Mouse (Mus musculus) CH12.LX (cell line): ENCODE data around the gene Rexo5. TPM values are rescaled to one million over a fixed set of nuclear protein-coding genes. Genes with fewer than 3 reads are reported as not detected.

Experiments used
- DNase-seq: peaks from one replicate; pipeline ENCODE4 v3.0.0-alpha.2; 2013; ENCODE audit errors: extremely low read depth
- H3K27ac ChIP-seq: 2 replicates; pipeline ENCODE4 v1.5.1; 2012; ENCODE audit warnings: low read depth, mild to moderate bottlenecking, control low read depth, moderate library complexity; ENCODE audit not compliant: insufficient read depth
- H3K27me3 ChIP-seq: replicated peaks from 2 replicates; pipeline ENCODE3; 2012; ENCODE audit warnings: inconsistent platforms
- H3K36me3 ChIP-seq, 2 experiments: replicated peaks in 1 of 2; 2 replicates each; pipeline versions ENCODE3 to v1.6.1; 2012; ENCODE audit warnings: inconsistent platforms in 1 of 2, low read length in 1 of 2, mild to moderate bottlenecking in 1 of 2, mixed read lengths in 1 of 2, moderate library complexity in 1 of 2; ENCODE audit not compliant: control insufficient read depth in 1 of 2, insufficient read depth in 1 of 2
- H3K4me1 ChIP-seq, 2 experiments: 2 replicates each; pipeline ENCODE4 v1.6.1; 2012; ENCODE audit warnings: inconsistent platforms in 1 of 2, moderate library complexity in 1 of 2; ENCODE audit not compliant: insufficient read depth in 2 of 2, control insufficient read depth in 1 of 2
- H3K4me2 ChIP-seq: 2 replicates; pipeline ENCODE4 v1.6.1; 2012; ENCODE audit warnings: low read depth, mild to moderate bottlenecking, control low read depth; ENCODE audit not compliant: poor library complexity, insufficient read depth, severe bottlenecking
- H3K4me3 ChIP-seq, 3 experiments: fragments of 150-350 bp in 1 of 3; sonication (generic) in 1 of 3; replicated peaks in 1 of 3; 2 replicates each; pipeline versions ENCODE3 to v1.5.1; 2011 to 2012; ENCODE audit warnings: low read depth in 2 of 3, low read length in 2 of 3, mild to moderate bottlenecking in 2 of 3, moderate library complexity in 2 of 3, control low read depth in 1 of 3, improper control_type of control experiment in 1 of 3, inconsistent platforms in 1 of 3, mixed read lengths in 1 of 3; ENCODE audit not compliant: poor library complexity in 1 of 3
- H3K79me2 ChIP-seq: replicated peaks from 2 replicates; pipeline ENCODE4 v1.6.1; 2012; ENCODE audit warnings: mild to moderate bottlenecking, moderate library complexity; ENCODE audit not compliant: control insufficient read depth, poor library complexity, insufficient read depth, severe bottlenecking; ENCODE audit errors: extremely low read depth
- H3K9ac ChIP-seq: 2 replicates; pipeline ENCODE4 v1.6.1; 2012; ENCODE audit warnings: low read depth, mild to moderate bottlenecking, control low read depth, moderate library complexity; ENCODE audit not compliant: insufficient read depth
- H3K9me3 ChIP-seq: replicated peaks from 2 replicates; pipeline ENCODE3; 2012; ENCODE audit warnings: low read length, inconsistent platforms, mixed read lengths
- CHD1 ChIP-seq: IDR thresholded peaks from 2 replicates; pipeline ENCODE4 v1.6.1; 2012; ENCODE audit warnings: low read depth, low read length, improper control_type of control experiment, inconsistent platforms
- EP300 ChIP-seq: IDR thresholded peaks from 2 replicates; pipeline ENCODE4 v1.6.1; 2011; ENCODE audit warnings: low read length, improper control_type of control experiment
- ETS1 ChIP-seq: conservative IDR thresholded peaks from 2 replicates; pipeline ENCODE4 v1.6.1; 2012; ENCODE audit warnings: low read depth, mild to moderate bottlenecking, inconsistent platforms, low read length, improper control_type of control experiment, moderate library complexity
- GABPA ChIP-seq: IDR thresholded peaks from 2 replicates; pipeline ENCODE4 v1.6.1; 2012; ENCODE audit warnings: low read depth, low read length, improper control_type of control experiment, inconsistent platforms; ENCODE audit not compliant: insufficient replicate concordance
- JUN ChIP-seq: IDR thresholded peaks from 2 replicates; pipeline ENCODE4 v1.6.1; 2011; ENCODE audit warnings: low read depth, mild to moderate bottlenecking, low read length, improper control_type of control experiment, moderate library complexity; ENCODE audit not compliant: insufficient read depth
- KAT2A ChIP-seq: IDR thresholded peaks from 2 replicates; pipeline ENCODE4 v1.6.1; 2012; ENCODE audit warnings: low read length, improper control_type of control experiment, inconsistent platforms; ENCODE audit not compliant: insufficient replicate concordance
- MAFK ChIP-seq: IDR thresholded peaks from 2 replicates; pipeline ENCODE4 v1.6.1; 2011; ENCODE audit warnings: low read length, improper control_type of control experiment; ENCODE audit not compliant: insufficient replicate concordance
- MAZ ChIP-seq: IDR thresholded peaks from 2 replicates; pipeline ENCODE4 v1.6.1; 2012; ENCODE audit warnings: low read depth, mild to moderate bottlenecking, inconsistent platforms, low read length, improper control_type of control experiment, moderate library complexity
- MXI1 ChIP-seq: IDR thresholded peaks from 2 replicates; pipeline ENCODE4 v1.6.1; 2011; ENCODE audit warnings: mild to moderate bottlenecking, low read depth, low read length, improper control_type of control experiment
- NELFE ChIP-seq: IDR thresholded peaks from 2 replicates; pipeline ENCODE4 v1.6.1; 2011; ENCODE audit warnings: low read depth, low read length, improper control_type of control experiment
- NRF1 ChIP-seq: IDR thresholded peaks from 2 replicates; pipeline ENCODE4 v1.6.1; 2014; ENCODE audit warnings: low read depth, mild to moderate bottlenecking, inconsistent platforms, low read length, improper control_type of control experiment, moderate library complexity
- POLR2AphosphoS2 ChIP-seq: IDR thresholded peaks from 2 replicates; pipeline ENCODE4 v1.6.1; 2011; ENCODE audit warnings: low read depth, low read length, improper control_type of control experiment
- RCOR1 ChIP-seq: conservative IDR thresholded peaks from 2 replicates; pipeline ENCODE4 v1.6.1; 2012; ENCODE audit warnings: low read depth, mild to moderate bottlenecking, inconsistent platforms, low read length, improper control_type of control experiment
- SMC3 ChIP-seq: IDR thresholded peaks from 2 replicates; pipeline ENCODE4 v1.6.1; 2011; ENCODE audit warnings: low read depth, low read length, improper control_type of control experiment
- ZC3H11A ChIP-seq: IDR thresholded peaks from 2 replicates; pipeline ENCODE4 v1.6.1; 2012; ENCODE audit warnings: low read depth, mild to moderate bottlenecking, inconsistent platforms, low read length, improper control_type of control experiment
- ZKSCAN1 ChIP-seq: IDR thresholded peaks from 2 replicates; pipeline ENCODE4 v1.6.1; 2012; ENCODE audit warnings: low read depth, inconsistent platforms, low read length, improper control_type of control experiment, borderline replicate concordance
- ZMIZ1 ChIP-seq: IDR thresholded peaks from 2 replicates; pipeline ENCODE4 v1.6.1; 2012; ENCODE audit warnings: low read depth, mild to moderate bottlenecking, inconsistent platforms, low read length, improper control_type of control experiment
- ZNF384 ChIP-seq: IDR thresholded peaks from 2 replicates; pipeline ENCODE4 v1.6.1; 2012; ENCODE audit warnings: low read depth, low read length, improper control_type of control experiment, inconsistent platforms
- dilution Hi-C: fragments of 300-500 bp; cut with MboI; formaldehyde crosslinking; loops from 2 replicates; pipeline ENCODE4 v1.14.3; 2020; ENCODE audit warnings: low sequenced_read_pairs; ENCODE audit not compliant: extremely low pct_unique_long_range_greater_than_20kb, extremely low pct_ligation_motif_present
- in situ Hi-C: fragments of 300-500 bp; cut with MboI; formaldehyde crosslinking; loops from 3 replicates; pipeline ENCODE4 v1.14.3; 2019; ENCODE audit warnings: low sequenced_read_pairs, low pct_ligation_motif_present, low pct_unique_long_range_greater_than_20kb, mixed read lengths
- polyA plus RNA-seq: library from polyadenylated mRNA; unstranded; fragments of >175 nt; gene quantifications from 2 replicates; pipeline ENCODE4 v1.2.1, GENCODE M21; 2012; ENCODE audit warnings: low read depth; ENCODE audit not compliant: insufficient read length
- total RNA-seq, 2 experiments: library from RNA; depleted of rRNA; stranded (reverse); fragments of 300-350 nt in 1 of 2; fragments of >200 nt in 1 of 2; gene quantifications; 2 replicates each; pipeline ENCODE4 v1.2.3; 2012 to 2014

The Rexo5 gene
- total and polyA plus RNA-seq, 3 experiments, result 11.0 to 15.5 (median 12.0) TPM

DNA sequence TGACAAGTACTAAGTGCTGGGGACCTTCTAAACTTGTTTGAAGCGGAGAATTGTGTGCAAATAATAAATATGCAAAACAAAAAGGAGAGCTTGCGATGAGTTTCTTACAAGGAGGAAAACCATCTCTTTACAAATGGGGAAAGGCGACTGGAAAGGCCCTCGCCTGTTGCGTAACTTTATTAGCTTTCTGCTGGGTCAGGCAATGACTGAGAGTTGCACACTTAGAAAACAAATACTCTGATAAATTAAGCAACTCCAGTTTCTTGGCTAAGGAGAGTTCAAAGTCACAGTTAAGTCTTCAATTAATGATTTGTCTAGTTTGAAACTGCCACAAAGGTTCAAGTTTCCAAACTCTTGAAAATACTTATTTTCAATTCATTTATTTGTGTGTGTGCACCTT, 86.5 kb downstream of the Rexo5 start:
- Histone ChIP-seq H3K9me3 (no peaks in the 10 kb centered on the region), H3K4me1 (peaks cover 0 to 6% of the 10 kb centered on the region in 2 experiments; a peak in 1 of 4 replicates), H3K27me3 (no peaks in the 10 kb centered on the region), H3K79me2 (no peaks in the 10 kb centered on the region), H3K4me3 (no peak overlapping the region), H3K27ac (no peak overlapping the region), H3K4me2 (no peak overlapping the region), H3K36me3 (peaks cover 0 to 9% of the 10 kb centered on the region in 2 experiments), H3K9ac (no peak overlapping the region)
- dilution Hi-C loops, result no loop called here
- TF ChIP-seq NRF1 (no peak), GABPA (no peak), RCOR1 (no peak)
- in situ Hi-C loops, result no loop called here
- DNase-seq, result no peak

DNA sequence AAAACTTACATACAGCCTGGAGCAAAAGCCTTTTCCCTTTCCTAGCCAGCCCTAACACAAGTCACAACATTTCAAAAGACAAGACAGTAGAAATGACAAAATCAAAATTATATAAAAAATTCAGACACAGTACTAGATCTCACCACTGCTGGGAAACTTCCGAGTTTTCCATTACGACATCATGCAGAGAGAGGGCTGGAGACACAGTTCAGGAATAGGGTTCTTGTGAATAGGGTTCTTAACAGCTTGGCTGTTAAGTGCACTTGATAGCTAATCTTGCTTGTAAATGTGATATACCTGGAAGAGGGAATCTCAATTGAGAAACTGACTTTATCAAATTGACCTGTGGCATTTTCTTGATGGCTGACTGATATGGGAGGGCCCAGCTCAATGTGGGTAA, 87.4 kb downstream of the Rexo5 start:
- dilution Hi-C loops (no loop called here), in situ Hi-C loops (no loop called here)
- TF ChIP-seq SMC3, result no peak
- no peak for TF ChIP-seq EP300
- TF ChIP-seq ZC3H11A, result no peak
- no peak for TF ChIP-seq MXI1
- TF ChIP-seq MAZ, result no peak
- no peak for TF ChIP-seq JUN
- TF ChIP-seq NELFE, result no peak
- TF ChIP-seq ZKSCAN1, result no peak
- no peak for TF ChIP-seq MAFK
- TF ChIP-seq KAT2A, result no peak
- no peak for TF ChIP-seq ZNF384
- no peak for TF ChIP-seq ZMIZ1
- no peak for TF ChIP-seq POLR2AphosphoS2
- no peak for TF ChIP-seq RCOR1
- TF ChIP-seq CHD1, result no peak
- TF ChIP-seq ETS1, result no peak
- H3K36me3 ChIP-seq, result peaks cover 0 to 9% of the 10 kb centered on the region in 2 experiments
- DNase-seq, result no peak
- no peaks in the 10 kb centered on the region for H3K27me3 ChIP-seq
- peaks cover 0 to 6% of the 10 kb centered on the region in 2 experiments; a peak in 1 of 4 replicates for H3K4me1 ChIP-seq
- H3K9me3 ChIP-seq, result no peaks in the 10 kb centered on the region
- H3K27ac ChIP-seq, result no peak overlapping the region
- no peaks in the 10 kb centered on the region for H3K79me2 ChIP-seq
- no peak overlapping the region for H3K4me3 ChIP-seq
- no peak overlapping the region for H3K4me2 ChIP-seq
- no peak overlapping the region for H3K9ac ChIP-seq
